Mouse (Mus musculus) layer of hippocampus, postnatal 25 days (tissue): ENCODE data around the gene Nup210l. TPM values are rescaled to one million over a fixed set of nuclear protein-coding genes. Genes with fewer than 3 reads are reported as not detected.

ENCODE experiments used
- DNase-seq, 2 experiments: peaks; one replicate each; pipeline ENCODE4 v3.0.0; 2022; ENCODE audit warnings: mixed read lengths in 2 of 2, low spot score in 1 of 2; ENCODE audit errors: extremely low spot score in 1 of 2
- total RNA-seq, 2 experiments: library from RNA; stranded (reverse); gene quantifications; 2 replicates each; pipeline ENCODE4 v1.2.3; 2021

Nup210l gene
- total RNA-seq = under 1 TPM; 0.42 to 0.59 TPM

- DNase-seq = no peak
Observed at GRCm38 (mm10) chr3:90103938-90104337, at the start of gene Nup210l. Gene Nup210l (plus strand): TSS chr3:90104132.

- no peak for DNase-seq
Observed at GRCm38 (mm10) chr3:90061549-90061948, 42.4 kb upstream of the Nup210l start.

- DNase-seq = no peak
Observed at GRCm38 (mm10) chr3:90062539-90062938, 41.4 kb upstream of the Nup210l start.

GRCm38 (mm10) chr3:90064383-90064782 is 39.5 kb upstream of the Nup210l start:
- no peak for DNase-seq

- peak in 1 of 2 experiments; percentile 54 for DNase-seq
Observed at GRCm38 (mm10) chr3:90065553-90065952, 38.4 kb upstream of the Nup210l start.

GRCm38 (mm10) chr3:90067851-90068250 is 36.1 kb upstream of the Nup210l start:
- DNase-seq = no peak

GRCm38 (mm10) chr3:90069688-90070087 is 34.2 kb upstream of the Nup210l start:
- DNase-seq = no peak

- DNase-seq = no peak
Observed at GRCm38 (mm10) chr3:90072294-90072693, 31.6 kb upstream of the Nup210l start, which contains the start of gene Tpm3. Gene Tpm3 (plus strand): TSS chr3:90072649.

- peak; percentile 70 to 91 for DNase-seq
Observed at GRCm38 (mm10) chr3:90076921-90077716, 26.8 kb upstream of the Nup210l start.

GRCm38 (mm10) chr3:90078224-90078623 is 25.7 kb upstream of the Nup210l start:
- no peak for DNase-seq

- peak; percentile 78 to 79 for DNase-seq
Observed at GRCm38 (mm10) chr3:90079133-90079762, 24.7 kb upstream of the Nup210l start.

GRCm38 (mm10) chr3:90079763-90080497 is 24.0 kb upstream of the Nup210l start:
- peak; percentile 31 to 38 for DNase-seq

GRCm38 (mm10) chr3:90080498-90080863 is 23.5 kb upstream of the Nup210l start:
- DNase-seq = no peak

GRCm38 (mm10) chr3:90081365-90082240 is 22.3 kb upstream of the Nup210l start:
- no peak for DNase-seq

GRCm38 (mm10) chr3:90083034-90083433 is 20.9 kb upstream of the Nup210l start:
- no peak for DNase-seq

- no peak for DNase-seq
Observed at GRCm38 (mm10) chr3:90083698-90084324, 20.1 kb upstream of the Nup210l start.

GRCm38 (mm10) chr3:90084790-90085189 is 19.1 kb upstream of the Nup210l start:
- DNase-seq = no peak

GRCm38 (mm10) chr3:90085281-90085680 is 18.7 kb upstream of the Nup210l start:
- DNase-seq = no peak

- no peak for DNase-seq
Observed at GRCm38 (mm10) chr3:90086068-90086467, 17.9 kb upstream of the Nup210l start.

- DNase-seq = no peak
Observed at GRCm38 (mm10) chr3:90088617-90089016, 15.3 kb upstream of the Nup210l start.
